Mouse (Mus musculus) ES-E14 (cell line): ENCODE results near the gene Nkain2.

ENCODE experiments used
- CHD2 ChIP-seq: IDR thresholded peaks from 2 replicates; pipeline ENCODE4 v1.6.1; 2014; ENCODE audit warnings: mild to moderate bottlenecking, low read depth, low read length, inconsistent platforms
- HCFC1 ChIP-seq: IDR thresholded peaks from 2 replicates; pipeline ENCODE4 v1.6.1; 2012; ENCODE audit warnings: low read length, inconsistent platforms, borderline replicate concordance; ENCODE audit not compliant: insufficient read depth
- MAFK ChIP-seq: IDR thresholded peaks from 2 replicates; pipeline ENCODE4 v1.6.1; 2014; ENCODE audit warnings: mild to moderate bottlenecking, low read depth, low read length, inconsistent platforms; ENCODE audit not compliant: insufficient read depth
- ZNF384 ChIP-seq: IDR thresholded peaks from 2 replicates; pipeline ENCODE4 v1.6.1; 2012; ENCODE audit warnings: low read depth, low read length, inconsistent platforms

- TF ChIP-seq MAFK (no peak), ZNF384 (no peak), CHD2 (no peak), HCFC1 (no peak)
Observed at GRCm38 (mm10) chr10:32639173-32639572, 251.1 kb downstream of the Nkain2 start.
